Mouse (Mus musculus) 416B (cell line): ENCODE measurements at regions not wholly inside any gene's neighbourhood (a gene's known extent, or its start where the extent isn't known, plus 50 kb on each side); places are given as distances from the start of the nearest gene placed in this dataset.
"Not testable (repeated sequence)": the region's sequence is repeated elsewhere in the genome, so short reads cannot be mapped to it uniquely, and the experiment has no call there.

Experiments
- DNase-seq: peaks from one replicate; pipeline ENCODE4 v3.0.0; 2011; ENCODE audit warnings: low read depth

DNA sequence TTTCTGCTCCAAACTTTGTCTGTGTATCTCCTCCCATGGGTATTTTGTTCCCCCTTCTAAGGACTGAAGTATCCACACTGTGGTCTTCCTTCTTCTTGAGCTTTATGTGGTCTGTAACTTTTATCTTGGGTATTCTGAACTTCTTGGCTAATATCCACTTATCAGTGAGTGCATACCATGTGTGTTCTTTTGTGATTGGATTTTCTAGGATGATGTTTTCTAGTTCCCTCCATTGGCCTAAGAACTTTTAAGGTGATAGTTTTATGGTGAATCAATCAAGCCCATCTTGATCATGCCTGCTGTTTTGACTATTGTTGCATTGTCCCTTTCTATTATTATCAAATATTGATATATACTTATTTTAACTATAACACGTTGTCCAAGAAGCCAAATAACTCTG, 779.4 kb upstream of the Tpm3-rs7 start:
- DNase-seq, result not testable (repeated sequence)

DNA sequence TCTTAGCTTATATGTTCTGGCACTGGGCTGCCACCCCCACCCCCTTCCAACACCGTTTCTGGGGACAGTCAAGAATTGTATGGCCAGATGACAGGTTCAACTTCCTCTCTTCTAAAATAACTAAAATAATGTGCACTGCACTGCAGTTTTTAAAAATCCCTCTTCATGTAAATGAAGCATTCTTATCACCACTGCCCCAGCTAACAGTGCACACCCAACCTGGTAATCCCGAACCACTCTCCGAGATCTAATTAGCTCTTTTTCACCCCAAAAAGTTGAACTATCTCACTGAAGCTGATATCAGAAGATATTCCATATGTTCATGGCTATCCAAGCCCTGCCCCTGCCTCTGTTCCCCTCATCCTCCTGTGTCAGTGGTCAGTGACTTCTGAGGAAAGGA, 778.5 kb upstream of the Tpm3-rs7 start:
- no peak for DNase-seq

- DNase-seq, result no peak
Observed at GRCm38 (mm10) chr14:112542261-112542660, 772.1 kb upstream of the Tpm3-rs7 start.

DNA sequence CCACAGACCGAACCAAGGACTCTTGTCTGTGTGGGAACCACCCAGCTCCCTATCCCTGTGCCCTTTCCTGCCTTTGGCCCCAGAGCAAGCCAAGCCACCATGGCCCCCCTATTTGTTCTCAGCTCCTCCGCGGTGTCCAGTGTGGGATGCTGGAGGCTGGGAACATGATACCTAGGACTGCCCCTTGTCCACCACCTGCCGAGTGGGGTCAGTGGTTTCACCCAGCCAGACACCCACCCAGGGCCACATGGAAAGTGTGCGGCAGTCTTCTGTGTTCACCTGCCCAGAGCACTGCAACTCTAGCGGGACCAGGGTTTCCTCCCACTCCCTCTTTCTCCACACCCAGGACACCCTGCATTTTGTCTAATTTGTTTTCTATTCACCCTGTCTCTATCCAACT, 765.6 kb upstream of the Tpm3-rs7 start:
- DNase-seq, result no peak

- DNase-seq, result no peak
Observed at GRCm38 (mm10) chr14:112562246-112562645, 752.2 kb upstream of the Tpm3-rs7 start.

- no peak for DNase-seq
Observed at GRCm38 (mm10) chr14:112594715-112595114, 719.7 kb upstream of the Tpm3-rs7 start.

- DNase-seq, result no peak
Observed at GRCm38 (mm10) chr14:112620701-112621100, 693.7 kb upstream of the Tpm3-rs7 start.

DNA sequence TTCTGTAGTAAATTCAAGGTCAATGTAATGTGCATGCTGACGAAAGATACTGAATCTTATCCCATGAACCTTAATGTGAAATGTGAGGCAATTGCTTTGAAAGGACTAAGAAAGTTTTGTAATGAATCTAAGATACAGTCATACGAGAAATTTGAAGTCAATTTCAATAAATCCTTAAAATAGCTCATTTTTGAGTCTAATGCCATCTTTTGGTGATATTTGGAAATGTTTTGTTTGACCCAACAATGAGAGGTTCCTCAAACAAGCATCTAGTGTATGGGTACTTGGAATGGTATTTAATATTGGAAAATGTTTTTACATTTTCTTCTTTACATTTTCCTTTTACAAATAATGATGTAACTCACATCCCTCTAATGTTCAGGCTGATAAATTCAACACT, 656.8 kb upstream of the Tpm3-rs7 start:
- peak; percentile 10 for DNase-seq

- no peak for DNase-seq
Observed at GRCm38 (mm10) chr14:112659819-112660218, 654.6 kb upstream of the Tpm3-rs7 start.

DNA sequence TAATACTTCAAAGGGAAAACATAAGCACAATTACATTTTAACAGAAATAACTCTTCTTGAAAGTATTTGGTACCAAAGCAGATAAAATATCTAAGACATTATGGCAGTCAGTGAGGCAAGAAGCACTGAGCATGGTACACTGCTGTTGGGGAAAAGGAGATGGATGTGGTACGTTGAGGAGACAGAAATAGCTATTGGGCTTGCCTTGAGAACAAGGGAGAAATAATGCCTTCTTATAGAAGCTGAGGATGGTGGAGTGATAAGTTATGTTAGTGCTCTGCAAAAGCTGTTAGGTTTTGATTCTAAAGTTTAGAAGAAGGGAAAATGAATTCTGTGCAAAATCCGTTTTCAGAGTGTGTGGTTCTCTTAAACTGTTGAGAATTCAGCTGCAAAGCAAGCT, 633.7 kb upstream of the Tpm3-rs7 start:
- DNase-seq, result no peak

DNA sequence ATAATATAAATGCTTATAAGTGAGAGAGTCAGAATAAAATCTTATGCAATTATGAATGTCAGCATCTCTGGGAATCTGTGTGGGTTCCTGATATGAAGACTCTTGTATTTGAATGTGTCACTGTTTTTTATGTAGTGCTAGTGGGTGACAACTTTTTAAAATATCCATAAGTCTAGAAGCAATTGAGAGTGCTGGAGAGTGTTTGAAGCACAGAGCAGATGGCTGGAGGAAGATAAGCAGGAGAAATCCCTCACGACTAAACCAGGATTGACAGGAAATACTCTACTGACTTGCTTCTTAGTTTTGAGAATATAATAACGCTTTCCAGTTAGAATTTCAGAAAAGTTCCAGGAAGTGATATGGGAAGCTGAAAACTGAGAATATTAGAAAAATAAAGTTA, 628.4 kb upstream of the Tpm3-rs7 start:
- DNase-seq, result no peak

GRCm38 (mm10) chr14:112719513-112719912, 594.9 kb upstream of the Tpm3-rs7 start:
- DNase-seq, result no peak
